Mouse (Mus musculus): Measurements from ENCODE around the gene Olfr374. TPM values are rescaled to one million over a fixed set of nuclear protein-coding genes. Genes with fewer than 3 reads are reported as not detected.
"Not testable (repeated sequence)": the region's sequence is repeated elsewhere in the genome, so short reads cannot be mapped to it uniquely, and the experiment has no call there.

The Olfr374 gene
- polyA plus RNA-seq (2012; rRNA removed) = not detected in 2 replicates

- no peak for TF ChIP-seq POLR2A (IDR thresholded peaks at IDR 0.05; ENCODE audit: control insufficient read depth, low read depth, low read length)
- Histone ChIP-seq H3K4me3 (ENCODE audit: control insufficient read depth, low read depth, low read length) (no peak within 1 kb of the TSS), H3K27ac (ENCODE audit: control insufficient read depth, insufficient read depth, low read depth, low read length) (no peak within 1 kb of the TSS), H3K27me3 (ENCODE audit: control insufficient read depth, insufficient read depth, low read length) (no peaks in the 10 kb centered on the region), H3K36me3 (ENCODE audit: control insufficient read depth, insufficient read depth, low read length) (no peaks in the 10 kb centered on the region), H3K4me1 (ENCODE audit: control insufficient read depth, insufficient read depth, low read length) (no peaks in the 10 kb centered on the region)
Observed at GRCm38 (mm10) chr8:72106740-72107139, at the start of gene Olfr374. Gene Olfr374, plus strand, starts transcription at chr8:72107040.

- H3K36me3 ChIP-seq (ENCODE audit: control insufficient read depth, insufficient read depth, low read length); H3K27me3 ChIP-seq (ENCODE audit: control insufficient read depth, insufficient read depth, low read length); H3K27ac ChIP-seq (ENCODE audit: control insufficient read depth, insufficient read depth, low read depth, low read length); H3K4me1 ChIP-seq (ENCODE audit: control insufficient read depth, insufficient read depth, low read length); H3K4me3 ChIP-seq (ENCODE audit: control insufficient read depth, low read depth, low read length): not testable (repeated sequence)
Observed at GRCm38 (mm10) chr8:72057643-72058042, 49.2 kb upstream of the Olfr374 start.

GRCm38 (mm10) chr8:72066819-72067399 lies 39.9 kb upstream of the Olfr374 start:
- H3K36me3 ChIP-seq (ENCODE audit: control insufficient read depth, insufficient read depth, low read length); H3K4me3 ChIP-seq (ENCODE audit: control insufficient read depth, low read depth, low read length); H3K4me1 ChIP-seq (ENCODE audit: control insufficient read depth, insufficient read depth, low read length); H3K27ac ChIP-seq (ENCODE audit: control insufficient read depth, insufficient read depth, low read depth, low read length); H3K27me3 ChIP-seq (ENCODE audit: control insufficient read depth, insufficient read depth, low read length): not testable (repeated sequence)

GRCm38 (mm10) chr8:72082877-72083276 lies 24.0 kb upstream of the Olfr374 start, which contains the start of gene Olfr373:
Gene Olfr373, plus strand, starts transcription at chr8:72083177.
- not testable (repeated sequence) for H3K27ac ChIP-seq (ENCODE audit: control insufficient read depth, insufficient read depth, low read depth, low read length); H3K36me3 ChIP-seq (ENCODE audit: control insufficient read depth, insufficient read depth, low read length); H3K4me3 ChIP-seq (ENCODE audit: control insufficient read depth, low read depth, low read length); H3K4me1 ChIP-seq (ENCODE audit: control insufficient read depth, insufficient read depth, low read length); H3K27me3 ChIP-seq (ENCODE audit: control insufficient read depth, insufficient read depth, low read length)

- no peak overlapping the region for H3K4me3 ChIP-seq (ENCODE audit: control insufficient read depth, low read depth, low read length)
- TF ChIP-seq POLR2A (IDR thresholded peaks at IDR 0.05; ENCODE audit: control insufficient read depth, low read depth, low read length) (no peak), CTCF (IDR thresholded peaks at IDR 0.05; ENCODE audit: control insufficient read depth, insufficient read depth, insufficient replicate concordance, low read depth, low read length) (no peak)
- no peak overlapping the region for H3K27ac ChIP-seq (ENCODE audit: control insufficient read depth, insufficient read depth, low read depth, low read length)
- no peaks in the 10 kb centered on the region for H3K4me1 ChIP-seq (ENCODE audit: control insufficient read depth, insufficient read depth, low read length)
- no peaks in the 10 kb centered on the region for H3K36me3 ChIP-seq (ENCODE audit: control insufficient read depth, insufficient read depth, low read length)
- no peaks in the 10 kb centered on the region for H3K27me3 ChIP-seq (ENCODE audit: control insufficient read depth, insufficient read depth, low read length)
Observed at GRCm38 (mm10) chr8:72084744-72085143, 22.1 kb upstream of the Olfr374 start.

GRCm38 (mm10) chr8:72087611-72088010 lies 19.2 kb upstream of the Olfr374 start:
- not testable (repeated sequence) for H3K27me3 ChIP-seq (ENCODE audit: control insufficient read depth, insufficient read depth, low read length); H3K36me3 ChIP-seq (ENCODE audit: control insufficient read depth, insufficient read depth, low read length); H3K4me1 ChIP-seq (ENCODE audit: control insufficient read depth, insufficient read depth, low read length); H3K4me3 ChIP-seq (ENCODE audit: control insufficient read depth, low read depth, low read length); H3K27ac ChIP-seq (ENCODE audit: control insufficient read depth, insufficient read depth, low read depth, low read length)

GRCm38 (mm10) chr8:72096721-72097120 lies 10.1 kb upstream of the Olfr374 start:
- H3K4me1 ChIP-seq (ENCODE audit: control insufficient read depth, insufficient read depth, low read length); H3K36me3 ChIP-seq (ENCODE audit: control insufficient read depth, insufficient read depth, low read length); H3K27ac ChIP-seq (ENCODE audit: control insufficient read depth, insufficient read depth, low read depth, low read length); H3K4me3 ChIP-seq (ENCODE audit: control insufficient read depth, low read depth, low read length); H3K27me3 ChIP-seq (ENCODE audit: control insufficient read depth, insufficient read depth, low read length): not testable (repeated sequence)

GRCm38 (mm10) chr8:72099377-72100103 lies 7.3 kb upstream of the Olfr374 start:
- not testable (repeated sequence) for H3K4me1 ChIP-seq (ENCODE audit: control insufficient read depth, insufficient read depth, low read length); H3K27me3 ChIP-seq (ENCODE audit: control insufficient read depth, insufficient read depth, low read length); H3K4me3 ChIP-seq (ENCODE audit: control insufficient read depth, low read depth, low read length); H3K27ac ChIP-seq (ENCODE audit: control insufficient read depth, insufficient read depth, low read depth, low read length); H3K36me3 ChIP-seq (ENCODE audit: control insufficient read depth, insufficient read depth, low read length)

Measured in testis, adult 2 months (tissue).